Mouse (Mus musculus): ENCODE results near the gene Kcnj16.

Kcnj16 gene

DNA sequence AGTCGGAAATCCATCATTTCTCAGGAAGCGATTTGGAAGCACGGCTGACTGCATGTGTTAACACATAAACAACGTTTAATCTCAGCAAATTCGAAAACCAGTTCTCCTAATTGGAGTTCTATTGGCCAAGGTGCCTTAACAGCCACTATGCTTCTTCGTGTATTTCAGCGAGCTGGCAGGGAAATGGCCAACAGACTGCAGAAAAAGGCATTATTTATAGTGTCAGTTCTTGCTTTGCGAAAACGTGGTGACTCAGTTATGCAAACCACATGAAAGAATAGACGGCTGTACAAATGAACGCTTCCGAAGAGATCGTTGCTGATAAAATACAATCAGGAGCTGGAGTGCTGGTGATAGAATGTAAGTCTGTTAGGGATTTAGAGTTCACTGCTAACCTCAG is 88.2 kb downstream of the Kcnj16 start:
- no peak for DNase-seq (ENCODE audit: low read depth)

DNA sequence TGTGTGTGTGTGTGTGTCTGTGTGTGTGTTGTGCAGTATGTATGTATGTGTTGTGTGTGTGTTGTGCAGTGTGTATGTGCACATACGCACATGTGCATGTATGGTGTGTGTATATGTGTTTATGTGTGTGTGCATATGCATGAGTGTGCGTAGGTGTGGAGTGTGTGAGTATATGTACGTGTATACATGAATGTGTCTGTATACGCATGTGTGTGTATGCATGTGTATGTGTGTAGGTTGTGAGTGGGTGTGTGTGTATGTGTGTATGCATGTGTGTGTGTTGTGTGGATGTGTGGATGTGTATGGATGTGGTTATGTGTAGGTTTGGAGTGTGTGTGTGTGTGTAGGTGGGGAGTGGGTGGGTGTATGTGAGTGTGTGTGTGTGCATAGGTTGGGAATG is 89.6 kb downstream of the Kcnj16 start:
- DNase-seq (ENCODE audit: low read depth) = no peak

DNA sequence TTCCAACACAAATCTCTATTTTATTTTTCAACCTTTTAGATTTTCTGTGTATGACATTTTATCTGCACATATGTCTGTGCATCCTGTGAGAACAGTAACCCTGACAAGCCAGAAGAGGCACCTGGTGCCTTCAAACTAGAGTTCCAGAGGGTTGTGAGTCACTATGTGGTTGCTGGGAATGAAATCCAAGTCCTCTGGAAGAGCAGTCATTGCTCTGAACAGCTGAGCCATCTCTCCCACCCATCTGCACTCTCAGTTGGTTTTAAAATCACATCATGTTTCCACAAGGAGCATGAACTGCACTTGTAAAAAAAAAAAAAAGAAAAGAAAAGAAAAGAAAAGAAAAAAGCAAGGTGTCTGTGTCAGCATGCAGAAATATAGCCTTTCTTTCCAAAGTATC is 91.6 kb downstream of the Kcnj16 start:
- no peak for DNase-seq (ENCODE audit: low read depth)

DNA sequence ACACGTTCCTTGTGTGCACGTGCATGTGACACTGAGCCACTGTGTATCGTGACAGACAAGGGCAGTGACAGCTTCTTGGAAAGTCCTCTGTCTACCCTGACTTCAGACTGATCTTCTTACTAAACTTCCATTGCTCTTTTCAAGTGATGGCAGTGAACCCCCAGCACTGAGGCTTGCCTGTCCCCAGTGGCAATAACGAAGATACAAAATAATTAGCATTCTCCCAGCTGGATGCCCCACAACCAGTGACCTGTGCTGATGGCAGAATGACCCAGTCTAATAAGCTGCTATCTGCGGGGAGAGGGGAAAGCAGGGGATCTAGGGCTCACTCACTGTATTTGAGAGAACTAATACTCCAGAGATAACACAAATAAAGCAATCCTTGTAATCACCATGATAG is 92.4 kb downstream of the Kcnj16 start:
- DNase-seq (ENCODE audit: low read depth) = no peak

DNA sequence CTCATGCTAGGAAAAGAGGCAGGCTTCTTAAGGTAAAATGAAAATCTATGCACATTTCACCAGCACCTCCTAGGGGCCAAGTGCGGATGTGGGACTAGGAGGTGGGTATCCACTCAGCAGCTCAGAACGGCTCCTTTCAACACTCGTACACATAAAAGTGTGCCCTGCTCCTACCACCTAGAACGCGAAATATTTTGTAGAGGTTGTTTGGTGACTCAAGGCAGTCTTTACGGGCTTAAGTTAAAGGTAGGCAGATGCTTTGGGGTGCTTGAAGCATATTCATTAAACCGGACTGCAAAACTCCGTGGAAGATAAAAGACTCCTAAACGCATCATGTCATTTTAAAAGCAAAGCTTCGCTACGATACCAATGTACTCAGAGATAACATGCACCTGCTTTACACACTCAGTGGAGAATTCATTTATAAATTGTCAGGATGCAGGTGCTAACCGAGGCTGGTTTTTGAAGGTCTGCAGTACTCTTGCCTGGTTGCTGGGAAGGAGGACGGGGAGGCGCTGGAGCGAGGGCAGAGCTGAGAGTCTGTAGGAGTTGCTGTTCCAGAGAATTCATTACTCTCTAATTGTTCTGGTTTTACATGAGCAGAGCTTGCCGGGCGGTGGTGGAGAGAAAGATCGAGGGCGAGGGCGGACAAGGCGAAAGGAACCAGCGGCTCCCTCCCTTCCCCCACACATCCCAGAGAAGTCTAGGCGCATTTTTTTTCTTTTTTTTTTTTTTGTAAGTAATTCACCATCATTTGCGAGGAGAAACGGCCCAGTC is 97.1 kb downstream of the Kcnj16 start:
- peak; percentile 64 for DNase-seq (ENCODE audit: low read depth)

DNA sequence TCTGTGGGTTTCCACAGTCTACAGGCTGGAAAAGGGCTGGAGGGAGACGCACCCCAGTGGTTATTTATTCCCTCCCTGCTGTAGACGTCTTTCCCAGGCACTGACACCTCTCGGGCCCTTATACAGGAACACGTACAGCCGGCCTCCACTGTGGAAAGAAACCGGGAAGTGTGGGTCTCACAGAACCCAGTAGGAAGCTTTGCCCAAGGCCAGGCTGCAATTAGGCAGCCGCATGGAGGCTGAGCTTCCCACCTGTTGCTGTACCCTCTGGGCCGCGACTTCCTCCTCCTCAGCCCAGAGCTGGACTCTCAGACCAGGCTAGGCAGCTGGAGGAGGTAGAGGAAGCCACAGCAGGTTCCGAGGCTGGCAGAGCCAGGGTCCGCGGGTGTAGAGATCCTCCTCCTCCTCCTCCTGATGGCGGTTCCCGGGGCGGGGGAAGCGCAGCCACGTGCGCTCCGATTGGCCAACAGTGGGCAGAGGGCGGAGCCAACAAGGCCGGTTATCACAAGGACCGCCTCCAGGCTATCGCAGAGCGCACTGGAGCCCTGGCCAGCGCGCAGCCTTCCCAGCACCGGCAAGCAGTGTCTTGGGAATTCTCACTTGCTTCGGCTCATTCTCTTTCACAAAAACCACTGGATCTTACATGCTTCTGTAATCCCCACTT is 97.9 kb downstream of the Kcnj16 start, which contains the start of gene Kcnj2:
Gene Kcnj2 (plus strand): TSS at position 530 of the 664 bp plus-strand sequence.
- DNase-seq (ENCODE audit: low read depth) = peak; percentile 76

DNA sequence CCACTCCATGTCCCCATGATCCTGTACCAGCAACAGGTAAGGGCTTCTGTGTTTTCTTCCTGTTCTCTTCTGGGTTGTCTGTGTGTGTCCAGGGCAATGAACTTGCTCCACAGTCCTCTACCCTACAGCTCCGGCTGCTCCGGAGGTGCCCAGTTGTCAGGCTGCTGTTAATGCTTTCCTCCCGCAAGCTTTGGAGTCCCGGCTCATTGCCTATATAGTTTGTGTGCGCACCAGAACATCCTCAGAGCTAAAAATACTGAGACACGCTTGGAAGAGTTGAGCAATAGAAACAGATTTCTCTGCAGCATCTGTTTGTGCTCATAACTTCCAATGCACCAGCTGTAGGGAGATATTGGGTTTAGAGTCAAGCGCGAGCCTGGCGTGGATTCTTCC is 98.5 kb downstream of the Kcnj16 start:
- no peak for DNase-seq (ENCODE audit: low read depth)

DNA sequence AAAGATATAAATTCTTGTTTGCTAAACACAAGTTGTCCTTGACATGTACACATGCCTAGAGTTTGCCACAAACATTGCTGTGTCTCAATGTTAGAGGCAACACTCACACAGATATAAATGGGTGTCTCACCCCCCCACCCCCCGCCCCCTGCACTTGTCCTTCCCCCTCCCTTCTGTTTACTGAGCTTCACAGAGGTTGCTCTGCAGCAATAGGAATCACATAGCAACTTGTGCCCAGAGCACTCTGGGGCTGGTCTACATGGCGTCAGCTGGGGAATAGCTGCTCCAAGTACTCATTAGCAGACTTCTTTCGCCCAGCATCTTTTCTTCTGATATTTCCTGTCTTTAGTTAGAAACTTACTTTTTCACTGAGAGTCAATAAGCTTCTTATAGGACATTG is 100.0 kb downstream of the Kcnj16 start:
- no peak for DNase-seq (ENCODE audit: low read depth)

DNA sequence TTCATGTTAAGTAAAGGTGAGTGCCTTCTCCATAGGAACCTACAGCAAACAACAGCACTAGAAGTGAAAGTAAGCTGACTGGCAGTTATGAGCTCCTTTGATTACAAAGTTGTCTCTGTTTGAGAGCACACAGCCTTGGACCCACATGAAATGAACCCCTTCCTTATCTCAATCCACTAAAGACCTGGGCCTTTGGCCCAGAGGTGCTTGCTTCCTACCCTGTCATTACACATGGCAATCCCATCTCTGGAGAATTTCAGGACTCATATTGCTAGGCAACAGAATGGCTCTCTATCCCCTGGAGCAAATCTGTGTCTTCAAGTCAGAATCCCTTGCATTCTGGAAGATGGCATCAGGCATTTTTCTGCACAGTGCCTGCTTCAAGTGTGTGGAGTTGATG is 102.6 kb downstream of the Kcnj16 start:
- no peak for DNase-seq (ENCODE audit: low read depth)

DNA sequence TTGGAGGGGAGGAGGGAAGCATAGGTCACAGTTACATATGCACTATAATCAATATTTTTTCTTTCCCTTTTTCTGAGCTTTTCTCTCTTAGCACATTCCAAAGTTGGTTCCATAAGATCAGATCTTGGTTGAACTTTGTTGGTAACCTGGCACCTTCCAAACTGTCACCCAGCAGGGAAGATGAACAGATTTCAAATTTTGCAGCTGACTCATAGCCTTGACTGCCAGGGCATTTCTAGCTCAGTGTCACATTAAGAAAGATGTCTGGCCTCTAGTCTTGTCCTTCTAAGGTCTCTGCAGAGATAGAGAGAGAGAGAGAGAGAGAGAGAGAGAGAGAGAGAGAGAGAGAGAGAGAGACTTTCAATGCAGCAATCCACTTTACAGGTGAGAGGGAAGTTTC is 106.3 kb downstream of the Kcnj16 start:
- no peak for DNase-seq (ENCODE audit: low read depth)
